Mouse (Mus musculus): ENCODE data around the gene Olfr1424. TPM values are rescaled to one million over a fixed set of nuclear protein-coding genes. Genes with fewer than 3 reads are reported as not detected.

The Olfr1424 gene
- polyA plus RNA-seq, 1 experiment from 2014 or later = not detected

Other genes with a start within 250 kb of the Olfr1424 start
- 9.2 and 11.2 TPM in 2 replicates for gene Stx3, start 243.3 kb downstream of the Olfr1424 start, polyA plus RNA-seq (2015; fragmentation: Nextera tagmentation; extraction: Ambion mirVana)
- not detected in 2 replicates for gene Olfr1417, start 223.5 kb downstream of the Olfr1424 start, polyA plus RNA-seq (2015; fragmentation: Nextera tagmentation; extraction: Ambion mirVana)
- not detected in 2 replicates for gene Olfr1418, start 201.6 kb downstream of the Olfr1424 start, polyA plus RNA-seq (2015; fragmentation: Nextera tagmentation; extraction: Ambion mirVana)
- gene Olfr1419, start 187.6 kb downstream of the Olfr1424 start, polyA plus RNA-seq (2015; fragmentation: Nextera tagmentation; extraction: Ambion mirVana) = not detected in 2 replicates
- gene Olfr1420, start 176.1 kb downstream of the Olfr1424 start, polyA plus RNA-seq (2015; fragmentation: Nextera tagmentation; extraction: Ambion mirVana) = 0.37 TPM in 1 of 2 replicates, not detected in the other
- 18.9 and 20.5 TPM in 2 replicates for gene Patl1, start 150.3 kb downstream of the Olfr1424 start, polyA plus RNA-seq (2015; fragmentation: Nextera tagmentation; extraction: Ambion mirVana)
- 5.0 and 7.0 TPM in 2 replicates for gene Osbp, start 96.7 kb downstream of the Olfr1424 start, polyA plus RNA-seq (2015; fragmentation: Nextera tagmentation; extraction: Ambion mirVana)
- not detected in 2 replicates for gene Olfr1423, start 21.4 kb downstream of the Olfr1424 start, polyA plus RNA-seq (2015; fragmentation: Nextera tagmentation; extraction: Ambion mirVana)
- gene Olfr1425, start 15.0 kb upstream of the Olfr1424 start, polyA plus RNA-seq (2015; fragmentation: Nextera tagmentation; extraction: Ambion mirVana) = not detected in 2 replicates
- gene Olfr1426, start 29.3 kb upstream of the Olfr1424 start, polyA plus RNA-seq (2015; fragmentation: Nextera tagmentation; extraction: Ambion mirVana) = not detected in 2 replicates
- gene Olfr1427, start 40.7 kb upstream of the Olfr1424 start, polyA plus RNA-seq (2015; fragmentation: Nextera tagmentation; extraction: Ambion mirVana) = not detected in 2 replicates
- gene Olfr1428, start 53.2 kb upstream of the Olfr1424 start, polyA plus RNA-seq (2015; fragmentation: Nextera tagmentation; extraction: Ambion mirVana) = not detected in 2 replicates
- gene Olfr76, start 60.5 kb upstream of the Olfr1424 start, polyA plus RNA-seq (2015; fragmentation: Nextera tagmentation; extraction: Ambion mirVana) = not detected in 2 replicates
- not detected in 2 replicates for gene Olfr1555-ps1, start 107.4 kb upstream of the Olfr1424 start, polyA plus RNA-seq (2015; fragmentation: Nextera tagmentation; extraction: Ambion mirVana)
- gene Olfr1431, start 138.0 kb upstream of the Olfr1424 start, polyA plus RNA-seq (2015; fragmentation: Nextera tagmentation; extraction: Ambion mirVana) = not detected in 2 replicates
- not detected in 2 replicates for gene Olfr1432, start 169.9 kb upstream of the Olfr1424 start, polyA plus RNA-seq (2015; fragmentation: Nextera tagmentation; extraction: Ambion mirVana)
- gene Olfr262, start 179.0 kb upstream of the Olfr1424 start, polyA plus RNA-seq (2015; fragmentation: Nextera tagmentation; extraction: Ambion mirVana) = not detected in 2 replicates
- gene Olfr235, start 198.3 kb upstream of the Olfr1424 start, polyA plus RNA-seq (2015; fragmentation: Nextera tagmentation; extraction: Ambion mirVana) = 0.19 TPM in 1 of 2 replicates, not detected in the other
- 0.47 TPM in 1 of 2 replicates, not detected in the other for gene Olfr1434, start 217.2 kb upstream of the Olfr1424 start, polyA plus RNA-seq (2015; fragmentation: Nextera tagmentation; extraction: Ambion mirVana)
- gene Olfr1436, start 236.4 kb upstream of the Olfr1424 start, polyA plus RNA-seq (2015; fragmentation: Nextera tagmentation; extraction: Ambion mirVana) = not detected in 2 replicates